ENCODE assay signal across 14 mouse cellular contexts in genomic region chr17:84611971-84612370, GRCm38 (mm10). TPM values are rescaled to one million over a fixed set of nuclear protein-coding genes. Genes with fewer than 3 reads are reported as not detected.
DNase-seq lines count a peak whose midpoint lies in the region; ATAC-seq and TF ChIP-seq lines count a peak whose summit lies in the region.
"Had no signal": no experiment of that assay in that cellular context is flagged by ENCODE, and none has a peak within 500 bp of the region (broad histone marks: within the 10 kb centered on the region; RNA-seq: fewer than 3 reads in every experiment).

No protein-coding gene starts in this region.

- H3K36me3 ChIP-seq in heart, embryonic 11.5 days (ENCODE audit: control insufficient read depth, insufficient read depth, low read length): no peaks in the 10 kb centered on the region
- H3K36me3 ChIP-seq in small intestine, adult 2 months (ENCODE audit: control insufficient read depth, insufficient read depth, low read length): no peaks in the 10 kb centered on the region
- no peaks in the 10 kb centered on the region for H3K36me3 ChIP-seq in midbrain, embryonic 11.5 days (ENCODE audit: control insufficient read depth, insufficient read depth, low read length)

- no peaks in the 10 kb centered on the region for H3K9me3 ChIP-seq in heart, embryonic 11.5 days (replicated peaks; ENCODE audit: control insufficient read depth, low read length)
- no peaks in the 10 kb centered on the region for H3K9me3 ChIP-seq in midbrain, embryonic 11.5 days (ENCODE audit: control insufficient read depth, low read length)
- H3K9me3 ChIP-seq: hindbrain, embryonic 13.5 days had no signal

- peak; percentile 27 to 58 for DNase-seq in heart, adult 18-20 months
- DNase-seq in retina, postnatal 1 day: peak; percentile 40
- DNase-seq in retina, embryonic 14.5 days (ENCODE audit: low spot score): no peak
- DNase-seq in layer of hippocampus, adult 8-10 months (ENCODE audit: low spot score in 2 of 2): no peak
- no peak for DNase-seq in midbrain, embryonic 11.5 days (ENCODE audit: low spot score, missing footprints)
- DNase-seq: cerebellum, adult 8-10 months had no signal

- H3K27me3 ChIP-seq in heart, embryonic 11.5 days (ENCODE audit: control insufficient read depth, insufficient read depth, low read length): no peaks in the 10 kb centered on the region
- no peaks in the 10 kb centered on the region for H3K27me3 ChIP-seq in small intestine, adult 2 months (ENCODE audit: control insufficient read depth, insufficient read depth, low read length)
- no peaks in the 10 kb centered on the region for H3K27me3 ChIP-seq in midbrain, embryonic 11.5 days (ENCODE audit: control insufficient read depth, insufficient read depth, low read length)
- H3K27me3 ChIP-seq: heart, embryonic 13.5 days; hindbrain, embryonic 13.5 days; midbrain, embryonic 12.5 days had no signal

- no peaks in the 10 kb centered on the region for H3K4me1 ChIP-seq in heart, embryonic 11.5 days (ENCODE audit: control insufficient read depth, insufficient read depth, low read length)
- no peaks in the 10 kb centered on the region for H3K4me1 ChIP-seq in small intestine, adult 2 months (ENCODE audit: control insufficient read depth, insufficient read depth, insufficient read length, low read length)
- H3K4me1 ChIP-seq in midbrain, embryonic 11.5 days (ENCODE audit: control insufficient read depth, insufficient read depth, low read length): no peaks in the 10 kb centered on the region
- H3K4me1 ChIP-seq: heart, embryonic 13.5 days; hindbrain, embryonic 13.5 days; midbrain, embryonic 12.5 days had no signal

- H3K4me2 ChIP-seq in heart, embryonic 11.5 days: no peak overlapping the region
- no peak overlapping the region for H3K4me2 ChIP-seq in midbrain, embryonic 11.5 days
- H3K4me2 ChIP-seq: heart, embryonic 13.5 days; hindbrain, embryonic 13.5 days; midbrain, embryonic 12.5 days had no signal

- no peak overlapping the region for H3K4me3 ChIP-seq in heart, embryonic 11.5 days (ENCODE audit: low read depth, low read length)
- no peak overlapping the region for H3K4me3 ChIP-seq in small intestine, adult 2 months (ENCODE audit: low read depth, low read length)
- no peak overlapping the region for H3K4me3 ChIP-seq in midbrain, embryonic 11.5 days (ENCODE audit: low read depth, low read length)
- H3K4me3 ChIP-seq: heart, embryonic 13.5 days; hindbrain, embryonic 13.5 days; midbrain, embryonic 12.5 days had no signal

- ATAC-seq in heart, embryonic 11.5 days (replicated peaks; ENCODE audit: insufficient number of reproducible peaks, low FRiP score, low TSS enrichment): no peak
- ATAC-seq in granulocyte monocyte progenitor cell, adult 5-6 weeks (replicated peaks; ENCODE audit: poor library complexity, severe bottlenecking): peak; percentile 56; the same call in 1 of the 2 replicates
- no peak for ATAC-seq in midbrain, embryonic 11.5 days (ENCODE audit: low FRiP score)
- ATAC-seq: forebrain, embryonic 16.5 days had no signal

- H3K9ac ChIP-seq in heart, embryonic 11.5 days (ENCODE audit: low read depth, low read length): no peak overlapping the region
- no peak overlapping the region for H3K9ac ChIP-seq in midbrain, embryonic 11.5 days (ENCODE audit: low read length)
- H3K9ac ChIP-seq: heart, embryonic 13.5 days; hindbrain, embryonic 13.5 days; liver, embryonic 14.5 days; midbrain, embryonic 12.5 days had no signal

- no peak for TF ChIP-seq POLR2A in small intestine, adult 2 months (IDR thresholded peaks at IDR 0.05; ENCODE audit: low read depth, low read length)

- H3K27ac ChIP-seq in heart, embryonic 11.5 days (ENCODE audit: low read depth, low read length): no peak overlapping the region
- 0 out of 2 replicates have a peak overlapping the region, but pooled peaks have one; percentile 25 for H3K27ac ChIP-seq in small intestine, adult 2 months (ENCODE audit: insufficient read depth, low read depth, low read length)
- no peak overlapping the region for H3K27ac ChIP-seq in midbrain, embryonic 11.5 days (ENCODE audit: low read depth, low read length)
- H3K27ac ChIP-seq: heart, embryonic 13.5 days; hindbrain, embryonic 13.5 days; liver, embryonic 14.5 days; midbrain, embryonic 12.5 days had no signal

- no peak for TF ChIP-seq CTCF in small intestine, adult 2 months (IDR thresholded peaks at IDR 0.05; ENCODE audit: extremely low read depth, insufficient read length, insufficient replicate concordance, low read depth, low read length)

- WGBS in heart, embryonic 11.5 days (ENCODE audit: insufficient replicate concordance): 66% methylated on average over 7 of the region's 7 CpGs
- WGBS in small intestine, adult 2 months: 13% methylated on average over 7 of the region's 7 CpGs
- 88% methylated on average over 7 of the region's 7 CpGs for WGBS in midbrain, embryonic 11.5 days

RNA-seq across cellular contexts. Expression of gene Dync2li1, which starts 14.3 kb away (rescaled TPM):
- total RNA-seq in heart, adult 18-20 months (2021): 1 to 10 TPM; 2.9 to 3.2 TPM
- polyA plus RNA-seq in heart, embryonic 11.5 days (2014; fragmentation: Nextera tagmentation; extraction: Ambion mirVana): 11.9 and 12.8 TPM in 2 replicates
- total RNA-seq in granulocyte monocyte progenitor cell, adult 5-6 weeks (2014; fragmentation: Nextera tagmentation): 4.8 and 6.4 TPM in 2 replicates
- 2.3 and 4.2 TPM in 2 replicates for total RNA-seq in granulocyte monocyte progenitor cell, adult 5-6 weeks (2017)
- 0.06 and 0.24 TPM in 2 replicates for polyA plus RNA-seq in small intestine, adult 2 months (2012; rRNA removed)
- total RNA-seq in layer of hippocampus, adult 8-10 months (2022): 10 to 100 TPM; 21.0 to 27.2 (median 23.5) TPM
- 36.9 and 37.1 TPM in 2 replicates for polyA plus RNA-seq in midbrain, embryonic 11.5 days (2014; fragmentation: Nextera tagmentation; extraction: Ambion mirVana)

Comparison
In these comparisons a context has a peak if more than half of its experiments do, and no peak if none do; other contexts are left out.
1. DNase-seq: peak in heart, adult 18-20 months (2 of 2) and retina, postnatal 1 day (single experiment); none in retina, embryonic 14.5 days (single experiment), layer of hippocampus, adult 8-10 months (0 of 2) and midbrain, embryonic 11.5 days (single experiment).